23 mouse cellular contexts compared by ENCODE assay signal in genomic region chr3:55442012-55442645, GRCm38 (mm10). TPM values are rescaled to one million over a fixed set of nuclear protein-coding genes. Genes with fewer than 3 reads are reported as not detected.
DNase-seq lines count a peak whose midpoint lies in the region; ATAC-seq and TF ChIP-seq lines count a peak whose summit lies in the region.
"Had no signal": no experiment of that assay in that cellular context is flagged by ENCODE, and none has a peak within 500 bp of the region (broad histone marks: within the 10 kb centered on the region; RNA-seq: fewer than 3 reads in every experiment).

No protein-coding gene starts in this region.

- no peaks in the 10 kb centered on the region for H3K27me3 ChIP-seq in midbrain, postnatal 0 days (ENCODE audit: insufficient read depth, low read length)
- no peaks in the 10 kb centered on the region for H3K27me3 ChIP-seq in midbrain, embryonic 15.5 days (replicated peaks)
- H3K27me3 ChIP-seq: embryonic facial prominence, embryonic 15.5 days; forebrain, embryonic 12.5 days; stomach, embryonic 15.5 days had no signal

- no peaks in the 10 kb centered on the region for H3K9me3 ChIP-seq in midbrain, postnatal 0 days (ENCODE audit: low read length)
- H3K9me3 ChIP-seq in midbrain, embryonic 15.5 days, result no peaks in the 10 kb centered on the region
- H3K9me3 ChIP-seq: embryonic facial prominence, embryonic 15.5 days; forebrain, embryonic 12.5 days; midbrain, embryonic 10.5 days; stomach, embryonic 15.5 days had no signal

- no peak overlapping the region for H3K9ac ChIP-seq in midbrain, postnatal 0 days (replicated peaks; ENCODE audit: low read length, poor library complexity, severe bottlenecking)
- no peak overlapping the region for H3K9ac ChIP-seq in midbrain, embryonic 15.5 days
- H3K9ac ChIP-seq: embryonic facial prominence, embryonic 15.5 days; forebrain, embryonic 12.5 days; stomach, embryonic 15.5 days had no signal

- no peak overlapping the region for H3K4me2 ChIP-seq in midbrain, postnatal 0 days (ENCODE audit: low read depth, low read length, poor library complexity, severe bottlenecking)
- H3K4me2 ChIP-seq in midbrain, embryonic 15.5 days, result no peak overlapping the region
- H3K4me2 ChIP-seq: embryonic facial prominence, embryonic 15.5 days; forebrain, embryonic 12.5 days; heart, embryonic 11.5 days; stomach, embryonic 15.5 days had no signal

- WGBS in midbrain, postnatal 0 days, result 72% methylated on average over 11 of the region's 11 CpGs
- WGBS in midbrain, embryonic 15.5 days, result 83% methylated on average over 11 of the region's 11 CpGs

- intact Hi-C loops in gastrocnemius, adult 2 months (cut with DNase I), result no loop called here

- TF ChIP-seq CTCF in gastrocnemius, adult 2 months (IDR thresholded peaks at IDR 0.05), result no peak
- no peak for TF ChIP-seq CTCF in midbrain, postnatal 0 days (IDR thresholded peaks at IDR 0.05)

- DNase-seq in gastrocnemius, adult 2 months, result no peak
- no peak for DNase-seq in gastrocnemius, adult 8-10 months (ENCODE audit: low spot score in 2 of 2)
- no peak for DNase-seq in midbrain, postnatal 0 days (ENCODE audit: low spot score)
- DNase-seq in telencephalon, adult 2 months (ENCODE audit: low read depth, low spot score), result peak; percentile 86
- DNase-seq in thymus, adult 18-20 months, result no peak
- DNase-seq: B cell, adult 2 months; cerebellum, adult 11 months; gastrocnemius, postnatal 14 days; heart, postnatal 4 days; lung, postnatal 14 days; spleen, adult 18-20 months; thymus, postnatal 14 days had no signal

- H3K4me1 ChIP-seq in midbrain, postnatal 0 days (ENCODE audit: insufficient read depth, low read length), result peaks cover 5% of the 10 kb centered on the region; the same call in 1 of the 2 replicates
- peaks cover 9% of the 10 kb centered on the region for H3K4me1 ChIP-seq in midbrain, embryonic 15.5 days
- H3K4me1 ChIP-seq: midbrain, embryonic 10.5 days; stomach, embryonic 15.5 days had no signal

- H3K36me3 ChIP-seq in midbrain, postnatal 0 days (ENCODE audit: insufficient read depth, low read length), result no peaks in the 10 kb centered on the region
- H3K36me3 ChIP-seq in midbrain, embryonic 15.5 days (replicated peaks), result no peaks in the 10 kb centered on the region
- H3K36me3 ChIP-seq: embryonic facial prominence, embryonic 15.5 days; forebrain, embryonic 12.5 days; midbrain, embryonic 10.5 days; stomach, embryonic 15.5 days had no signal

- peak overlapping the region; percentile 43 for H3K27ac ChIP-seq in gastrocnemius, adult 2 months
- 0 out of 2 replicates have a peak overlapping the region, but pooled peaks have one; percentile 4 for H3K27ac ChIP-seq in midbrain, postnatal 0 days (ENCODE audit: low read depth, low read length)
- H3K27ac ChIP-seq in midbrain, embryonic 15.5 days, result no peak overlapping the region; the same call in 1 of the 2 replicates
- H3K27ac ChIP-seq: forebrain, embryonic 12.5 days; midbrain, embryonic 10.5 days; stomach, embryonic 15.5 days had no signal

- no peak for ATAC-seq in midbrain, postnatal 0 days (ENCODE audit: low FRiP score)
- no peak for ATAC-seq in midbrain, embryonic 15.5 days (replicated peaks)
- peak; percentile 54 for ATAC-seq in granulocyte monocyte progenitor cell, adult 5-6 weeks (replicated peaks; ENCODE audit: poor library complexity, severe bottlenecking)

- no peak overlapping the region for H3K4me3 ChIP-seq in gastrocnemius, adult 2 months
- no peak overlapping the region for H3K4me3 ChIP-seq in midbrain, postnatal 0 days (ENCODE audit: low read depth, low read length)
- H3K4me3 ChIP-seq in midbrain, embryonic 15.5 days, result no peak overlapping the region
- H3K4me3 ChIP-seq: embryonic facial prominence, embryonic 15.5 days; forebrain, embryonic 12.5 days; midbrain, embryonic 10.5 days; stomach, embryonic 15.5 days had no signal

RNA-seq across cellular contexts. Expression of gene Gm21954, which starts 29.9 kb away (rescaled TPM):
- total RNA-seq in gastrocnemius, adult 2 months (2021), result not detected
- total RNA-seq in gastrocnemius, adult 8-10 months (2022), result not detected
- total RNA-seq in midbrain, postnatal 0 days (2014; rRNA removed), result not detected in 2 replicates
- polyA plus RNA-seq in midbrain, postnatal 0 days (2015; fragmentation: Nextera tagmentation; extraction: Ambion mirVana), result not detected in 2 replicates
- not detected in 2 replicates for polyA plus RNA-seq in midbrain, embryonic 15.5 days (2015; fragmentation: Nextera tagmentation; extraction: Ambion mirVana)
- not detected in 2 replicates for total RNA-seq in granulocyte monocyte progenitor cell, adult 5-6 weeks (2014; fragmentation: Nextera tagmentation)
- not detected in 2 replicates for total RNA-seq in granulocyte monocyte progenitor cell, adult 5-6 weeks (2017)
- total RNA-seq: gastrocnemius, postnatal 14 days; heart, postnatal 4 days; layer of hippocampus, adult 18-20 months had no signal
- polyA plus RNA-seq: embryonic facial prominence, embryonic 15.5 days; forebrain, embryonic 12.5 days; heart, embryonic 11.5 days; kidney, embryonic 14.5 days; limb, embryonic 14.5 days; liver, embryonic 16.5 days; midbrain, embryonic 10.5 days; stomach, embryonic 15.5 days had no signal
